Mouse (Mus musculus) stomach, postnatal 0 days (tissue): Measurements from ENCODE around the gene Gm6034.
A peak's percentile ranks its signal among the peaks of the same experiment; 100 is the strongest.

Source experiments
- CTCF ChIP-seq: IDR thresholded peaks from 2 replicates; pipeline ENCODE4 v1.5.1; 2016; ENCODE audit warnings: antibody characterized with exemption, low read depth, mild to moderate bottlenecking, moderate library complexity
- EP300 ChIP-seq: optimal IDR thresholded peaks from 2 replicates; pipeline ENCODE3; 2016; ENCODE audit warnings: antibody characterized with exemption

DNA sequence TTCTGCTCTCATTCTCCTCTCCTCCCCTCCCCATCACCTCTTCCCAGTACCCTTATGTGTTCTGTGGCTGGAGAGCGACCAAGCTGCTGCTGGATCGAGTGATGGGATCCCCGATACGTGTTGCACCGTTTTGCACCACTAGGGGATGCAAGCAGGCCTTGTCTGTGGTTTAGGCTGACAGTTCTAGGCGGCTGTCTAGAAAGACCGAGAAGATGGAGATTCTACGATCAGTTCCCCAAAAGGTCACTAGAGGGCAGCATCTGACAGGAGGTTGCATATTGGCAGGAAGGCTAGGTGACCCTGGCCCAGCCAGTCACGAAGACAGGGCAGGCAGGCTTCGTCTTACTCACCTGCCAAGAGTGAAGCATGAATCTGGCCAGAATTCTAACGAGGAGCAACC is 45.8 kb upstream of the Gm6034 start:
- TF ChIP-seq CTCF (peak; percentile 99), EP300 (no peak)
